Mouse (Mus musculus) CH12.LX (cell line): ENCODE results near the gene Enox2. TPM values are rescaled to one million over a fixed set of nuclear protein-coding genes. Genes with fewer than 3 reads are reported as not detected.
A peak's percentile ranks its signal among the peaks of the same experiment; 100 is the strongest.

Source experiments
- DNase-seq: peaks from one replicate; pipeline ENCODE4 v3.0.0-alpha.2; 2013; ENCODE audit errors: extremely low read depth
- H3K27ac ChIP-seq: 2 replicates; pipeline ENCODE4 v1.5.1; 2012; ENCODE audit warnings: low read depth, mild to moderate bottlenecking, control low read depth, moderate library complexity; ENCODE audit not compliant: insufficient read depth
- H3K27me3 ChIP-seq: replicated peaks from 2 replicates; pipeline ENCODE3; 2012; ENCODE audit warnings: inconsistent platforms
- H3K36me3 ChIP-seq, 2 experiments: replicated peaks in 1 of 2; 2 replicates each; pipeline versions ENCODE3 to v1.6.1; 2012; ENCODE audit warnings: inconsistent platforms in 1 of 2, low read length in 1 of 2, mild to moderate bottlenecking in 1 of 2, mixed read lengths in 1 of 2, moderate library complexity in 1 of 2; ENCODE audit not compliant: control insufficient read depth in 1 of 2, insufficient read depth in 1 of 2
- H3K4me1 ChIP-seq, 2 experiments: 2 replicates each; pipeline ENCODE4 v1.6.1; 2012; ENCODE audit warnings: inconsistent platforms in 1 of 2, moderate library complexity in 1 of 2; ENCODE audit not compliant: insufficient read depth in 2 of 2, control insufficient read depth in 1 of 2
- H3K4me2 ChIP-seq: 2 replicates; pipeline ENCODE4 v1.6.1; 2012; ENCODE audit warnings: low read depth, mild to moderate bottlenecking, control low read depth; ENCODE audit not compliant: poor library complexity, insufficient read depth, severe bottlenecking
- H3K4me3 ChIP-seq, 3 experiments: fragments of 150-350 bp in 1 of 3; sonication (generic) in 1 of 3; replicated peaks in 1 of 3; 2 replicates each; pipeline versions ENCODE3 to v1.5.1; 2011 to 2012; ENCODE audit warnings: low read depth in 2 of 3, low read length in 2 of 3, mild to moderate bottlenecking in 2 of 3, moderate library complexity in 2 of 3, control low read depth in 1 of 3, improper control_type of control experiment in 1 of 3, inconsistent platforms in 1 of 3, mixed read lengths in 1 of 3; ENCODE audit not compliant: poor library complexity in 1 of 3
- H3K79me2 ChIP-seq: replicated peaks from 2 replicates; pipeline ENCODE4 v1.6.1; 2012; ENCODE audit warnings: mild to moderate bottlenecking, moderate library complexity; ENCODE audit not compliant: control insufficient read depth, poor library complexity, insufficient read depth, severe bottlenecking; ENCODE audit errors: extremely low read depth
- H3K9ac ChIP-seq: 2 replicates; pipeline ENCODE4 v1.6.1; 2012; ENCODE audit warnings: low read depth, mild to moderate bottlenecking, control low read depth, moderate library complexity; ENCODE audit not compliant: insufficient read depth
- H3K9me3 ChIP-seq: replicated peaks from 2 replicates; pipeline ENCODE3; 2012; ENCODE audit warnings: low read length, inconsistent platforms, mixed read lengths
- BHLHE40 ChIP-seq: IDR thresholded peaks from 2 replicates; pipeline ENCODE4 v1.6.1; 2011; ENCODE audit warnings: mild to moderate bottlenecking, low read depth, low read length, improper control_type of control experiment
- CHD1 ChIP-seq: IDR thresholded peaks from 2 replicates; pipeline ENCODE4 v1.6.1; 2012; ENCODE audit warnings: low read depth, low read length, improper control_type of control experiment, inconsistent platforms
- CHD2 ChIP-seq: IDR thresholded peaks from 2 replicates; pipeline ENCODE4 v1.6.1; 2011; ENCODE audit warnings: low read length, improper control_type of control experiment
- CTCF ChIP-seq, 2 experiments: IDR thresholded peaks in 1 of 2; conservative IDR thresholded peaks in 1 of 2; 2 replicates each; pipeline ENCODE4 v1.5.1; 2011 to 2012; ENCODE audit warnings: low read depth in 2 of 2, low read length in 2 of 2, improper control_type of control experiment in 1 of 2, inconsistent platforms in 1 of 2, mild to moderate bottlenecking in 1 of 2, moderate library complexity in 1 of 2
- E2F4 ChIP-seq: IDR thresholded peaks from 2 replicates; pipeline ENCODE4 v1.6.1; 2011; ENCODE audit warnings: low read depth, low read length, improper control_type of control experiment; ENCODE audit not compliant: insufficient replicate concordance
- ELF1 ChIP-seq: IDR thresholded peaks from 2 replicates; pipeline ENCODE4 v1.6.1; 2014; ENCODE audit warnings: low read depth, mild to moderate bottlenecking, inconsistent platforms, low read length, improper control_type of control experiment
- EP300 ChIP-seq: IDR thresholded peaks from 2 replicates; pipeline ENCODE4 v1.6.1; 2011; ENCODE audit warnings: low read length, improper control_type of control experiment
- ETS1 ChIP-seq: conservative IDR thresholded peaks from 2 replicates; pipeline ENCODE4 v1.6.1; 2012; ENCODE audit warnings: low read depth, mild to moderate bottlenecking, inconsistent platforms, low read length, improper control_type of control experiment, moderate library complexity
- GABPA ChIP-seq: IDR thresholded peaks from 2 replicates; pipeline ENCODE4 v1.6.1; 2012; ENCODE audit warnings: low read depth, low read length, improper control_type of control experiment, inconsistent platforms; ENCODE audit not compliant: insufficient replicate concordance
- HCFC1 ChIP-seq: IDR thresholded peaks from 2 replicates; pipeline ENCODE4 v1.6.1; 2012; ENCODE audit warnings: low read depth, mild to moderate bottlenecking, inconsistent platforms, low read length, improper control_type of control experiment
- IRF4 ChIP-seq: IDR thresholded peaks from 2 replicates; pipeline ENCODE4 v1.6.1; 2014; ENCODE audit warnings: low read depth, mild to moderate bottlenecking, inconsistent platforms, low read length, improper control_type of control experiment
- JUN ChIP-seq: IDR thresholded peaks from 2 replicates; pipeline ENCODE4 v1.6.1; 2011; ENCODE audit warnings: low read depth, mild to moderate bottlenecking, low read length, improper control_type of control experiment, moderate library complexity; ENCODE audit not compliant: insufficient read depth
- JUND ChIP-seq: conservative IDR thresholded peaks from 2 replicates; pipeline ENCODE4 v1.6.1; 2011; ENCODE audit warnings: low read depth, low read length, improper control_type of control experiment
- KAT2A ChIP-seq: IDR thresholded peaks from 2 replicates; pipeline ENCODE4 v1.6.1; 2012; ENCODE audit warnings: low read length, improper control_type of control experiment, inconsistent platforms; ENCODE audit not compliant: insufficient replicate concordance
- MAFK ChIP-seq: IDR thresholded peaks from 2 replicates; pipeline ENCODE4 v1.6.1; 2011; ENCODE audit warnings: low read length, improper control_type of control experiment; ENCODE audit not compliant: insufficient replicate concordance
- MAX ChIP-seq: IDR thresholded peaks from 2 replicates; pipeline ENCODE4 v1.6.1; 2011; ENCODE audit warnings: low read length, improper control_type of control experiment
- MAZ ChIP-seq: IDR thresholded peaks from 2 replicates; pipeline ENCODE4 v1.6.1; 2012; ENCODE audit warnings: low read depth, mild to moderate bottlenecking, inconsistent platforms, low read length, improper control_type of control experiment, moderate library complexity
- MEF2A ChIP-seq: IDR thresholded peaks from 2 replicates; pipeline ENCODE4 v1.6.1; 2014; ENCODE audit warnings: low read depth, mild to moderate bottlenecking, inconsistent platforms, low read length, improper control_type of control experiment, borderline replicate concordance
- MXI1 ChIP-seq: IDR thresholded peaks from 2 replicates; pipeline ENCODE4 v1.6.1; 2011; ENCODE audit warnings: mild to moderate bottlenecking, low read depth, low read length, improper control_type of control experiment
- MYC ChIP-seq: IDR thresholded peaks from 2 replicates; pipeline ENCODE4 v1.6.1; 2011; ENCODE audit warnings: low read depth, mild to moderate bottlenecking, improper control_type of control experiment, low read length
- NELFE ChIP-seq: IDR thresholded peaks from 2 replicates; pipeline ENCODE4 v1.6.1; 2011; ENCODE audit warnings: low read depth, low read length, improper control_type of control experiment
- NRF1 ChIP-seq: IDR thresholded peaks from 2 replicates; pipeline ENCODE4 v1.6.1; 2014; ENCODE audit warnings: low read depth, mild to moderate bottlenecking, inconsistent platforms, low read length, improper control_type of control experiment, moderate library complexity
- PAX5 ChIP-seq: IDR thresholded peaks from 2 replicates; pipeline ENCODE4 v1.6.1; 2012; ENCODE audit warnings: low read length, inconsistent platforms, mixed read lengths
- POLR2A ChIP-seq: IDR thresholded peaks from 2 replicates; pipeline ENCODE4 v1.6.1; 2011; ENCODE audit warnings: low read depth, mild to moderate bottlenecking, improper control_type of control experiment, low read length
- POLR2AphosphoS2 ChIP-seq: IDR thresholded peaks from 2 replicates; pipeline ENCODE4 v1.6.1; 2011; ENCODE audit warnings: low read depth, low read length, improper control_type of control experiment
- RAD21 ChIP-seq: IDR thresholded peaks from 2 replicates; pipeline ENCODE4 v1.6.1; 2011; ENCODE audit warnings: low read depth, mild to moderate bottlenecking, low read length, improper control_type of control experiment, moderate library complexity
- RCOR1 ChIP-seq: conservative IDR thresholded peaks from 2 replicates; pipeline ENCODE4 v1.6.1; 2012; ENCODE audit warnings: low read depth, mild to moderate bottlenecking, inconsistent platforms, low read length, improper control_type of control experiment
- SIN3A ChIP-seq: IDR thresholded peaks from 2 replicates; pipeline ENCODE4 v1.6.1; 2012; ENCODE audit warnings: low read length, improper control_type of control experiment, inconsistent platforms
- SMC3 ChIP-seq: IDR thresholded peaks from 2 replicates; pipeline ENCODE4 v1.6.1; 2011; ENCODE audit warnings: low read depth, low read length, improper control_type of control experiment
- TBP ChIP-seq: conservative IDR thresholded peaks from 2 replicates; pipeline ENCODE4 v1.6.1; 2011; ENCODE audit warnings: low read depth, low read length, improper control_type of control experiment
- TCF12 ChIP-seq: IDR thresholded peaks from 2 replicates; pipeline ENCODE4 v1.6.1; 2014; ENCODE audit warnings: low read depth, mild to moderate bottlenecking, inconsistent platforms, low read length, improper control_type of control experiment
- UBTF ChIP-seq: IDR thresholded peaks from 2 replicates; pipeline ENCODE4 v1.6.1; 2012; ENCODE audit warnings: low read depth, mild to moderate bottlenecking, inconsistent platforms, low read length, improper control_type of control experiment, moderate library complexity
- USF1 ChIP-seq: IDR thresholded peaks from 2 replicates; pipeline ENCODE4 v1.6.1; 2014; ENCODE audit warnings: low read depth, mild to moderate bottlenecking, inconsistent platforms, low read length, improper control_type of control experiment
- USF2 ChIP-seq: conservative IDR thresholded peaks from 2 replicates; pipeline ENCODE4 v1.6.1; 2011; ENCODE audit warnings: low read depth, low read length, improper control_type of control experiment
- ZC3H11A ChIP-seq: IDR thresholded peaks from 2 replicates; pipeline ENCODE4 v1.6.1; 2012; ENCODE audit warnings: low read depth, mild to moderate bottlenecking, inconsistent platforms, low read length, improper control_type of control experiment
- ZKSCAN1 ChIP-seq: IDR thresholded peaks from 2 replicates; pipeline ENCODE4 v1.6.1; 2012; ENCODE audit warnings: low read depth, inconsistent platforms, low read length, improper control_type of control experiment, borderline replicate concordance
- ZMIZ1 ChIP-seq: IDR thresholded peaks from 2 replicates; pipeline ENCODE4 v1.6.1; 2012; ENCODE audit warnings: low read depth, mild to moderate bottlenecking, inconsistent platforms, low read length, improper control_type of control experiment
- ZNF384 ChIP-seq: IDR thresholded peaks from 2 replicates; pipeline ENCODE4 v1.6.1; 2012; ENCODE audit warnings: low read depth, low read length, improper control_type of control experiment, inconsistent platforms
- dilution Hi-C: fragments of 300-500 bp; cut with MboI; formaldehyde crosslinking; loops from 2 replicates; pipeline ENCODE4 v1.14.3; 2020; ENCODE audit warnings: low sequenced_read_pairs; ENCODE audit not compliant: extremely low pct_unique_long_range_greater_than_20kb, extremely low pct_ligation_motif_present
- in situ Hi-C: fragments of 300-500 bp; cut with MboI; formaldehyde crosslinking; loops from 3 replicates; pipeline ENCODE4 v1.14.3; 2019; ENCODE audit warnings: low sequenced_read_pairs, low pct_ligation_motif_present, low pct_unique_long_range_greater_than_20kb, mixed read lengths
- polyA plus RNA-seq: library from polyadenylated mRNA; unstranded; fragments of >175 nt; gene quantifications from 2 replicates; pipeline ENCODE4 v1.2.1, GENCODE M21; 2012; ENCODE audit warnings: low read depth; ENCODE audit not compliant: insufficient read length
- total RNA-seq, 2 experiments: library from RNA; depleted of rRNA; stranded (reverse); fragments of 300-350 nt in 1 of 2; fragments of >200 nt in 1 of 2; gene quantifications; 2 replicates each; pipeline ENCODE4 v1.2.3; 2012 to 2014

Enox2 gene
- total RNA-seq (2012; rRNA removed) (7.2 and 8.4 TPM in 2 replicates), total RNA-seq (2014; rRNA removed) (12.9 and 14.9 TPM in 2 replicates), polyA plus RNA-seq (12.7 and 15.2 TPM in 2 replicates)

GRCm38 (mm10) chrX:49287700-49288563 is at the start of gene Enox2:
Gene Enox2 (minus strand): TSS chrX:49288259.
- DNase-seq: peak; percentile 89
- TF ChIP-seq USF2 (peak; percentile 68), MAX (peak; percentile 75; the same call in 1 of the 2 replicates), POLR2AphosphoS2 (no peak), RCOR1 (no peak), USF1 (peak; percentile 83), MAFK (no peak), E2F4 (peak; percentile 34; the same call in 1 of the 2 replicates), ELF1 (peak; percentile 33; the same call in 1 of the 2 replicates), UBTF (no peak), CHD2 (peak; percentile 77), ZC3H11A (no peak), IRF4 (no peak), TBP (0 out of 2 replicates have a peak, but pooled peaks have one; percentile 48), EP300 (no peak), MYC (no peak), CTCF (conservative IDR thresholded peaks at IDR 0.05 in 1 of 2, IDR thresholded peaks at IDR 0.05 in 1 of 2; ENCODE audit: low read depth in 2 of 2, low read length in 2 of 2) (no peak), NRF1 (no peak), KAT2A (peak; percentile 80; the same call in 1 of the 2 replicates), MXI1 (no peak), RAD21 (no peak), GABPA (no peak; the same call in 1 of the 2 replicates), TCF12 (peak; percentile 24; the same call in 1 of the 2 replicates), SMC3 (no peak), CHD1 (no peak), HCFC1 (peak; percentile 92), BHLHE40 (no peak), PAX5 (no peak), NELFE (peak; percentile 87), SIN3A (no peak), MEF2A (no peak), ZNF384 (no peak), MAZ (no peak), ETS1 (no peak), JUND (no peak), POLR2A (peak; percentile 85), ZKSCAN1 (no peak), JUN (no peak), ZMIZ1 (peak; percentile 41; the same call in 1 of the 2 replicates)
- Histone ChIP-seq H3K27ac (no peak within 1 kb of the TSS), H3K27me3 (no peaks in the 10 kb centered on the region), H3K9me3 (no peaks in the 10 kb centered on the region), H3K4me3 (peak within 1 kb of the TSS; percentile 57 to 76 (median 65)), H3K79me2 (no peaks in the 10 kb centered on the region), H3K36me3 (peaks cover 0 to 6% of the 10 kb centered on the region in 2 experiments), H3K4me1 (peaks cover 0 to 16% of the 10 kb centered on the region in 2 experiments; a peak in 1 of 4 replicates), H3K9ac (peak within 1 kb of the TSS; percentile 69), H3K4me2 (peak within 1 kb of the TSS; percentile 50; the same call in 1 of the 2 replicates)
- dilution Hi-C loops: no loop called here
- in situ Hi-C loops: no loop called here
